Mouse (Mus musculus): ENCODE results near the gene Ndufa8.

- no peak for TF ChIP-seq CTCF (IDR thresholded peaks at IDR 0.05; ENCODE audit: low read depth)
- no peak for TF ChIP-seq EP300 (IDR thresholded peaks at IDR 0.05; ENCODE audit: low read depth)
Measured at GRCm38 (mm10) chr2:36081446-36081845, 32.2 kb upstream of the Ndufa8 start.

Measured in liver, embryonic 14.5 days (tissue).